Mouse (Mus musculus) midbrain, postnatal 0 days (tissue): ENCODE data around the gene Foxi1. TPM values are rescaled to one million over a fixed set of nuclear protein-coding genes. Genes with fewer than 3 reads are reported as not detected.

Experiments
- ATAC-seq: fragments of 200-750 bp; cut with Nextera tagmentation; 2 replicates; pipeline ENCODE4 v1.8.0; 2017; ENCODE audit warnings: moderate number of reproducible peaks, mild to moderate bottlenecking, moderate TSS enrichment, moderate library complexity; ENCODE audit not compliant: low FRiP score
- DNase-seq: peaks from one replicate; pipeline ENCODE4 v3.0.0-alpha.2; 2015; ENCODE audit warnings: low spot score
- H3K27ac ChIP-seq: fragments of 300-500 bp; sonication (generic); 2 replicates; pipeline ENCODE4 v1.5.1; 2014; ENCODE audit warnings: low read depth, mild to moderate bottlenecking, low read length, mixed read lengths
- H3K27me3 ChIP-seq: fragments of 300-500 bp; sonication (generic); 2 replicates; pipeline ENCODE4 v1.6.1; 2014; ENCODE audit warnings: low read length, control low read depth, mixed read lengths; ENCODE audit not compliant: insufficient read depth
- H3K36me3 ChIP-seq: fragments of 300-500 bp; sonication (generic); 2 replicates; pipeline ENCODE4 v1.6.1; 2014; ENCODE audit warnings: low read length, control low read depth, mixed read lengths; ENCODE audit not compliant: insufficient read depth
- H3K4me1 ChIP-seq: fragments of 300-500 bp; sonication (generic); 2 replicates; pipeline ENCODE4 v1.6.1; 2014; ENCODE audit warnings: mild to moderate bottlenecking, control low read depth, antibody characterized with exemption, low read length, mixed read lengths; ENCODE audit not compliant: insufficient read depth
- H3K4me2 ChIP-seq: fragments of 300-500 bp; sonication (generic); 2 replicates; pipeline ENCODE4 v1.6.1; 2014; ENCODE audit warnings: low read depth, mild to moderate bottlenecking, low read length, mixed read lengths; ENCODE audit not compliant: poor library complexity, severe bottlenecking
- H3K4me3 ChIP-seq: fragments of 300-500 bp; sonication (generic); 2 replicates; pipeline ENCODE4 v1.5.1; 2014; ENCODE audit warnings: low read depth, mild to moderate bottlenecking, low read length, moderate library complexity
- H3K9ac ChIP-seq: fragments of 300-500 bp; sonication (generic); replicated peaks from 2 replicates; pipeline ENCODE4 v1.6.1; 2014; ENCODE audit warnings: mild to moderate bottlenecking, low read length, moderate library complexity, mixed read lengths; ENCODE audit not compliant: poor library complexity, severe bottlenecking
- H3K9me3 ChIP-seq: fragments of 300-500 bp; sonication (generic); 2 replicates; pipeline ENCODE4 v1.6.1; 2016; ENCODE audit warnings: low read length, control low read depth
- CTCF ChIP-seq: IDR thresholded peaks from 2 replicates; pipeline ENCODE4 v1.5.1; 2016; ENCODE audit warnings: antibody characterized with exemption, mild to moderate bottlenecking
- WGBS: fragments of 180-500 bp; shearing (Covaris S2); extraction: QIAGEN DNeasy Blood & Tissue Kit; methylation state at CpG from one replicate; pipeline ENCODE4 v1.1.7; 2014; 5-methylcytosine and 5-hydroxymethylcytosine counted together
- polyA plus RNA-seq: library from polyadenylated mRNA; unstranded; fragments of >200 nt; fragmentation: Nextera tagmentation; extraction: Ambion mirVana; gene quantifications from 2 replicates; pipeline ENCODE4 v1.2.1, GENCODE M21; 2015
- total RNA-seq: library from RNA; depleted of rRNA; stranded (reverse); fragments of >200 nt; gene quantifications from 2 replicates; pipeline ENCODE4 v1.2.3, GENCODE M21; 2014; rRNA removed

The Foxi1 gene
- total and polyA plus RNA-seq, 2 experiments from 2014 or later = 0.05 TPM; not detected in 1

DNA sequence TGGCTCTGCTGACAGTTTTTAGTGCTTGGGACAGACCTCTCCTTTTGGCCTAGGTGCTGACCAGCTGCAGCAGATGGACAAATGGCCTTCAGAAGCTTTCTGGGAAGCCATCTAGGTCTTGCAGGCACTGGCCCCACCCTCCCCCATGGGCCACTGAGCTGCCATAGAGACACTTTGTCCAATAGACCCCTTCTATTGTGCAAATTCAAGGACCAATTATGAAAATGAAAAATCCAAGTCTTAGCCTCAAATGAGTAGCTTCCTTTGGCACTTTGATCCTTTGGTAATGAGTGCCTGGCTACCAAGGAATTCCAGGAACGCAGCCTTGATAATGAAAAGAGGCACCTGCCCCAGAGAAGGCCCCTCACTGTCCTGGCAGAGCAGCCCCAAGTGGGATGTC lies 36.7 kb downstream of the Foxi1 start:
- Histone ChIP-seq H3K4me1 (no peaks in the 10 kb centered on the region), H3K27me3 (no peaks in the 10 kb centered on the region)

DNA sequence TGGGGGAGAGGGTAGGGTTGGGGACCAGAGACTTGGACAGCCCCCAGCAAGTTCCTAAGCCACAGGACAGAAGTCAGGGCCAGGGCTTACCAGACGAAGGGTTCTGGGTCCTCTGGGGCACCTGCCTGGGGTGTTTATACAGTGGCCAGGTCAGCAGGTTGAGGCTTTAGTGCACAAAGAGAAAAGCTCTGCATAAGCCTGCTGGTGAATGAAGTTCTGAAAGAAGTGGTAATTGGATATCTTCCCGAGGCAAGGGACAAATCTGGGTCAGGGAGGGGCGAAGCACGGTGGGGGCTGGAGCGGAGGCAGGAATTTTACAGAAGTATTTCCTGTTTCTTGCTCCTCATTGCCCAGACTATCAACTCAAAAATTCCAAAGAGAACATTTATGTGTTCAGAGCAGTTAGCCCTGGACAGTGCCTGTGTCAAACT lies 38.4 kb downstream of the Foxi1 start:
- DNase-seq (no peak), ATAC-seq (no peak)
- H3K4me3 ChIP-seq = no peak overlapping the region
- no peak overlapping the region for H3K4me2 ChIP-seq
- H3K36me3 ChIP-seq = no peaks in the 10 kb centered on the region
- no peak for TF ChIP-seq CTCF
- no peaks in the 10 kb centered on the region for H3K9me3 ChIP-seq
- no peak overlapping the region for H3K27ac ChIP-seq
- no peak overlapping the region for H3K9ac ChIP-seq
- H3K27me3 ChIP-seq = no peaks in the 10 kb centered on the region
- 27% methylated on average over 5 of the region's 5 CpGs for WGBS
- no peaks in the 10 kb centered on the region for H3K4me1 ChIP-seq

More for the DNA sequence above, 36.7 kb downstream of the Foxi1 start:
- no peak overlapping the region for H3K27ac ChIP-seq
- no peak overlapping the region for H3K9ac ChIP-seq
- no peaks in the 10 kb centered on the region for H3K9me3 ChIP-seq
- DNase-seq (no peak), ATAC-seq (no peak)
- no peaks in the 10 kb centered on the region for H3K36me3 ChIP-seq
- 88% methylated on average over 1 of the region's 1 CpGs for WGBS
- no peak for TF ChIP-seq CTCF
- H3K4me2 ChIP-seq = no peak overlapping the region
- no peak overlapping the region for H3K4me3 ChIP-seq

DNA sequence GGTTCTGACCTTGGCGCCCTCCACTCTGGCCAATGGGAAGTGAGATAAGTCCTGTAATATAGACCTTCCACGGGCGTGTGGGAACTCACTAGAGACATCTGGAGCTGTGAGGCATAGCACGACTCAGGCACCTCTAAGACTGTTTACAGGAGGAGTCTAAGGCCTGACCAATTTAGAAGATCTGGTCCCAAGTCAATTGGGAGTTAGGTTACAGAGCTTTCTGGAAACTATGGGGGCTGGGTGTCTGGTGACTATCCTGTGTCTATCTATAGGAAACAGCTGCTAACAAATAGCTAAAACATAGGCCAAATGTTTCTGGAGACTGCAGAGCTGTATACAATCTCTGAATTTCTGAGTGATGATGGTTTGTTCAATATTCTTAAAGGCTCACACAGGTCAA lies 41.5 kb downstream of the Foxi1 start:
- no peak for DNase-seq
- 86% methylated on average over 4 of the region's 4 CpGs for WGBS
- Histone ChIP-seq H3K9ac (no peak overlapping the region), H3K4me3 (no peak overlapping the region), H3K36me3 (no peaks in the 10 kb centered on the region), H3K27me3 (no peaks in the 10 kb centered on the region), H3K4me1 (no peaks in the 10 kb centered on the region), H3K27ac (no peak overlapping the region), H3K4me2 (no peak overlapping the region), H3K9me3 (no peaks in the 10 kb centered on the region)
- TF ChIP-seq CTCF = no peak
- ATAC-seq = no peak

DNA sequence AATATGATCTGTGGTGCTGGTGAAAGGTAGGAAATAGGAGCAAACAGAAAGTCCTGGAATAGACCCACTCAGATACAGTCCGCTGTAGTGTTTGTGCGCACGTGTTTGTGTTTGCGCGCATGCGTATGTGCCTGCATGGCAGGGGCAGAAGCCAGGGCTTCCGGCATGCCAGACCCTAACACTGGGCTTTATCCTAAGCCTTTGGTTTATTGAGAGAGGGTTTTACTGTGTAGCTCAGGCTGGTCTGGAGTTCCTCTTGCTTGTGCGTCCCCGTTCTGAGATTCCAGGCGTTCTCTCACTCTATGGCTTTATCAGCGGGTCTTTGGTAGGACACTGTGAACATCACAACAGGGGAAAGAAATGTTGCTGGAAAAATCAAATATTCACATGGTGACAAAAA lies 42.6 kb downstream of the Foxi1 start:
- no peak for TF ChIP-seq CTCF

DNA sequence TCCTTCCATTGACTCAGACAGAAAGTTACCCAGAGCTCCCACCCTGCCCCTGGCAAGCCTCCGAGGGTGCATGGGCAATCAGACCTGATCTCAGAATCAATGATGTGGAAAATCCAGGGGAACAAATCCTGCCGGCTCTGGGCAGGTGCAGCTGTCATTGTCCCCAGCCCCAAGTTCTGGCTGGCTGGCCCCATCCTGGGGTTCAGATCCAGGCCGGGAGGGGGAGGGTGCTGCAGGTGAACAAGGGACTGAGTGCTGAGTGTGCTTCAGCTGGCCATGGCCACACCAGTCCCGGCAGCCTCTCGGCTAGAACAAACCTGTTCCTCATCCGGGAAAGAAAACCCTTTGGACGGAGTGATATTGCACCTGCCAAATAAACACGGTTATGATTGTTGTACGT lies 49.0 kb downstream of the Foxi1 start:
- H3K4me1 ChIP-seq = no peaks in the 10 kb centered on the region
- ATAC-seq = no peak
- no peak for TF ChIP-seq CTCF
- H3K9ac ChIP-seq = no peak overlapping the region
- H3K36me3 ChIP-seq = no peaks in the 10 kb centered on the region
- no peaks in the 10 kb centered on the region for H3K9me3 ChIP-seq
- no peaks in the 10 kb centered on the region for H3K27me3 ChIP-seq
- DNase-seq = no peak
- no peak overlapping the region for H3K4me3 ChIP-seq
- WGBS = 73% methylated on average over 9 of the region's 9 CpGs
- H3K27ac ChIP-seq = no peak overlapping the region
- H3K4me2 ChIP-seq = no peak overlapping the region

More for the DNA sequence above, 42.6 kb downstream of the Foxi1 start:
- no peak for ATAC-seq
- Histone ChIP-seq H3K4me1 (no peaks in the 10 kb centered on the region), H3K27me3 (no peaks in the 10 kb centered on the region), H3K9ac (no peak overlapping the region), H3K36me3 (no peaks in the 10 kb centered on the region), H3K9me3 (no peaks in the 10 kb centered on the region), H3K4me2 (no peak overlapping the region), H3K27ac (no peak overlapping the region), H3K4me3 (no peak overlapping the region)
- no peak for DNase-seq
- 97% methylated on average over 11 of the region's 11 CpGs for WGBS

DNA sequence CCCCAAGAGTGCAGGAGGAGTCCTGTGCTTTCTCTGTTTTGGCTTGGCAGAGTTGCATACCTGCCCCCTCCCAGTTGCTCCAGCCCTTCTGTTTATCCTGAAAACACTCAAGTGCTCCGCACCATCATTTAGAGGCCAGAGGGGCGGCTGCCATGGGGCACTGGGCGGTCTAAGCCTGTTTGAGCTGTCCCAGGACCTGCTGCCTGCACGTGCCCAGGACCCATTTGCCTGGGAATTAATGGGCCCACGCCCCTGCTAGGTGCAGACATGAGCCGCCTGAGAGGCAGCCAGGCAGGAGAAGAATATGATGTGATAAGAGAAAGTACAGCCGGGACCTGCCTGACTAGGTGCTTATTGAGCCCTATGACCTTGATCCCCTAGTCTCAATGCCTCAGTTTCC lies 52.7 kb downstream of the Foxi1 start:
- Histone ChIP-seq H3K9me3 (no peaks in the 10 kb centered on the region), H3K4me2 (no peak overlapping the region), H3K27me3 (no peaks in the 10 kb centered on the region), H3K36me3 (no peaks in the 10 kb centered on the region), H3K4me3 (no peak overlapping the region), H3K9ac (no peak overlapping the region), H3K27ac (no peak overlapping the region), H3K4me1 (no peaks in the 10 kb centered on the region)
- 89% methylated on average over 7 of the region's 7 CpGs for WGBS
- no peak for DNase-seq
- TF ChIP-seq CTCF = no peak
- no peak for ATAC-seq

Other genes with a start within 250 kb of the Foxi1 start
- 0.11 TPM in 1 of 2 replicates, not detected in the other for gene Kcnmb1, start 245.1 kb downstream of the Foxi1 start, total RNA-seq
- 0.07 and 0.20 TPM in 2 replicates for gene Kcnmb1, start 245.1 kb downstream of the Foxi1 start, polyA plus RNA-seq
- 93.8 and 102 TPM in 2 replicates for gene Kcnip1, start 214.9 kb downstream of the Foxi1 start, total RNA-seq
- 145 TPM in 2 replicates for gene Kcnip1, start 214.9 kb downstream of the Foxi1 start, polyA plus RNA-seq
- gene Lcp2, start 161.2 kb downstream of the Foxi1 start, total RNA-seq = 1.6 and 2.7 TPM in 2 replicates
- gene Lcp2, start 161.2 kb downstream of the Foxi1 start, polyA plus RNA-seq = 3.8 and 4.9 TPM in 2 replicates
- gene 4930469K13Rik, start 109.5 kb downstream of the Foxi1 start, total RNA-seq = 0.66 and 0.76 TPM in 2 replicates
- not detected in 2 replicates for gene 4930469K13Rik, start 109.5 kb downstream of the Foxi1 start, polyA plus RNA-seq
- 9.2 and 10.1 TPM in 2 replicates for gene Fam196b, start 106.7 kb upstream of the Foxi1 start, total RNA-seq
- gene Fam196b, start 106.7 kb upstream of the Foxi1 start, polyA plus RNA-seq = 3.2 and 3.4 TPM in 2 replicates